Mouse (Mus musculus) heart, postnatal 36 days (tissue): Measurements from ENCODE around the gene Hist1h2bn. TPM values are rescaled to one million over a fixed set of nuclear protein-coding genes. Genes with fewer than 3 reads are reported as not detected.
"Not testable (repeated sequence)": the region's sequence is repeated elsewhere in the genome, so short reads cannot be mapped to it uniquely, and the experiment has no call there.

Source experiments
- DNase-seq, 2 experiments: peaks; one replicate each; pipeline ENCODE4 v3.0.0; 2021 to 2022
- intact Hi-C: fragments of 180-260 bp; cut with DNase I; formaldehyde crosslinking; loops from one replicate; pipeline ENCODE4 v1.15.1; 2025
- total RNA-seq, 2 experiments: library from RNA; stranded (reverse); gene quantifications; 2 replicates each; pipeline ENCODE4 v1.2.3; 2021

Hist1h2bn gene
- total RNA-seq, 2 experiments from 2014 or later, result 11.8 to 13.3 TPM

GRCm38 (mm10) chr13:21722993-21723836, 30.7 kb upstream of the Hist1h2bn start:
- intact Hi-C loops, result no loop called here
- DNase-seq, result no peak

GRCm38 (mm10) chr13:21727948-21728572, 25.9 kb upstream of the Hist1h2bn start:
- no peak for DNase-seq
- intact Hi-C loops, result no loop called here

- DNase-seq, result no peak
- intact Hi-C loops, result no loop called here
Observed at GRCm38 (mm10) chr13:21729544-21729943, 24.4 kb upstream of the Hist1h2bn start.

- DNase-seq, result no peak
- intact Hi-C loops, result no loop called here
Observed at GRCm38 (mm10) chr13:21733466-21733865, 20.5 kb upstream of the Hist1h2bn start.

- peak; percentile 71 to 77 for DNase-seq
- intact Hi-C loops, result loop anchor here (1.0 kb wide), 2 partner anchors 16 to 20 kb away; partner anchors contain the start of gene Hist1h4k
Observed at GRCm38 (mm10) chr13:21734010-21734905, 19.7 kb upstream of the Hist1h2bn start.

GRCm38 (mm10) chr13:21734906-21735767, 18.8 kb upstream of the Hist1h2bn start, which contains the start of gene Hist1h4j:
Gene Hist1h4j (plus strand): TSS chr13:21735064.
- peak; percentile 22 to 66 for DNase-seq
- intact Hi-C loops, result loop anchor here (1.0 kb wide), 2 partner anchors 15 to 21 kb away; partner anchors contain the start of gene Hist1h4k

GRCm38 (mm10) chr13:21745006-21745405, 8.9 kb upstream of the Hist1h2bn start:
- intact Hi-C loops, result loop anchor here (5.0 kb wide), 1 partner anchor 33 kb away; no protein-coding TSS in a partner anchor
- DNase-seq, result no peak

- DNase-seq, result no peak
- intact Hi-C loops, result loop anchor here (1.0 to 5.0 kb wide), 2 partner anchors 15 to 37 kb away; no protein-coding TSS in a partner anchor
Observed at GRCm38 (mm10) chr13:21749387-21750158, 4.3 kb upstream of the Hist1h2bn start.

- intact Hi-C loops, result loop anchor here (1.0 kb wide), 1 partner anchor 16 kb away; no protein-coding TSS in a partner anchor
- DNase-seq, result peak; percentile 87
Observed at GRCm38 (mm10) chr13:21750159-21751017, 3.5 kb upstream of the Hist1h2bn start, which contains the start of gene Hist1h4k. Gene Hist1h4k (minus strand): TSS chr13:21750505.

- intact Hi-C loops, result no loop called here
- no peak for DNase-seq
Observed at GRCm38 (mm10) chr13:21751417-21751816, 2.5 kb upstream of the Hist1h2bn start.

- intact Hi-C loops, result no loop called here
- no peak for DNase-seq
Observed at GRCm38 (mm10) chr13:21751827-21752226, 2.1 kb upstream of the Hist1h2bn start.

GRCm38 (mm10) chr13:21752356-21752755, 1.6 kb upstream of the Hist1h2bn start:
- no peak for DNase-seq
- intact Hi-C loops, result no loop called here

- no peak for DNase-seq
- intact Hi-C loops, result no loop called here
Observed at GRCm38 (mm10) chr13:21753051-21753523, 836 bp upstream of the Hist1h2bn start.

- DNase-seq, result peak in 1 of 2 experiments; percentile 6
- intact Hi-C loops, result not testable (repeated sequence)
Observed at GRCm38 (mm10) chr13:21754294-21755001, 525 bp downstream of the Hist1h2bn start.

- DNase-seq, result no peak
- intact Hi-C loops, result no loop called here
Observed at GRCm38 (mm10) chr13:21755707-21756106, 1.8 kb downstream of the Hist1h2bn start.

GRCm38 (mm10) chr13:21778814-21779766, 25.2 kb downstream of the Hist1h2bn start:
- intact Hi-C loops, result no loop called here
- peak; percentile 58 to 65 for DNase-seq
